Mouse (Mus musculus): Measurements from ENCODE around the gene Rps26.
"Not testable (repeated sequence)": the region's sequence is repeated elsewhere in the genome, so short reads cannot be mapped to it uniquely, and the experiment has no call there.

Rps26 gene

DNA sequence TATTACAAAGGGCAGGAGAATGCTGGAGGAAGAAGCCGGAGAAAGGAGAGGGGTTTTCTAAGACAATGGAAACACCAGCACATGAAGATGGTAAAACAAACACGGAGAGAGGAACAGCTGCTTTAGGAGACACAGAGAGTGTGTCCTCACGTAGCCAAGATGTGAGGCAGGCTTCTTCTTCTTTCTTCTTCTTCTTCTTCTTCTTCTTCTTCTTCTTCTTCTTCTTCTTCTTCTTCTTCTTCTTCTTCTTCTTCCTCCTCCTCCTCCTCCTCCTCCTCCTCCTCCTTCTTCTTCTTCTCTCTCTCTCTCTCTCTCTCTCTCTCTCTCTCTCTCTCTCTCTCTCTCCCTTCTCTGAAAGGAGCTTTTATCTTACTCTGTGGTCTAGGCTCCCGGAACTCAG lies 12.7 kb downstream of the Rps26 start:
- in situ Hi-C loops (cut with MboI, MseI), result not testable (repeated sequence)

DNA sequence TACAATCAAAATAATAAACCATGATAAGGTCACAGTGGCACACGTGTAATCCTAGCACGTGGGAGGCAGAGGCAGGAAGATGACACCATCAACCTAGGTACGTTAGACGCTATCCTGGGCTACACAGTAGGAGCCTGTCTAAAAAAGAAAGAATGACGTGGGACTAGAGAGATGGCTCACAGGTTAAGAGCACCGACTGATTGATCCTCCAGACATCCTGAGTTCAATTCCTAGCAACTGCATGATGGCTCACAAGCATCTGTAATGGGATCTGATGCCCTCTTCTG lies 13.4 kb downstream of the Rps26 start:
- in situ Hi-C loops (cut with MboI, MseI), result no loop called here

DNA sequence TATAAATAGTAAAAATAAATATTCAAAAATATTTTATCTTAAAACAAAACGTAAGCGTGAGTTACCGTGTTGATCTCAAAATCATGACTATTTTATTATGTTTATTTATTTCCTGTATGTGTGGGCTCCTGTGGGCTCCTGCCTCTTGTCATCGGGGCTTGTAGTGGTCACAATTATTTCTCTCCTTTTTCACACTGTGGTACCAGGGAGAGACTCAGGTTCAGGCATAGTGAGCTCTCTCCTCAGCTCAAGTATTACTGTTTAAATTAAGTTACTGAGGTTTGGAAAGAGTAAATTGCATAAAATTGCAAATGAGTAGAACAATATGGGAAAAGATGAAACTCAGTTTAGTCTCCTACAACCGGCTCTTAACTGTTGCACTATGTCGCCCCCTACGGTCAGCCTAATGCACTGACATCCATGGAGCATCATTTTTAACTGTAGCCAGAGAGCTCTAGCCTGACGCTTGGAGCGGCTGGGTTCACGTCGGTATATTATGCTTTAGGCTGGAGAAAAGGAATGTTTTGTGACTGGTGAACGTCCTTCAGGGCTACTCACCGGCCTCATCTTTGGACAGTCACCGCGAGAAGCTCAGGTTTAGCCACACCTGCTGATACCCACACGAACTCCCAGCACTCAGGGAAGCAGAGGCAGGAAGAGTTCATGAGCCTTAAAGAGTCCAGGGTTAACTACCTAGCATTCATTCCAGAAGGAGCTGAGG lies 14.0 kb downstream of the Rps26 start:
- in situ Hi-C loops (cut with MboI, MseI), result no loop called here

DNA sequence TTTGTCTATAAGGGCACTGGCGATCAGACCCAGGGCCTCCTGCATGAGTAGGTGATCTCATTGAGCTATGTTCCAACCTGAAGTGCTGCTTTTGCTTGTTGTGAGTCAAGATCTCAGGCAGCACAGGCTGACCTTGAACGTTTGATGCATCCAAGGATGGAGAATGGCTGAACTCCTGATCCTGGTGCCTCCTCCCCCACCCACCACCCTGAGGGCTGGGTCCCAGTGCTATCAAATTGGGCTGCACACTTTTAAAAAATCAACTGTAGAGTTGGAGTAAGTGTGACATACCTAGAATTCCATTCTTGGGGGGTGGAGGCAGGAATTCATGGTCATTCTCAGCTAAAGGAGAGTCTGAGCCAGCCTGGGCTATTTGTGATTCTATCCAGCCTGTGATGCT lies 20.1 kb downstream of the Rps26 start:
- in situ Hi-C loops (cut with MboI, MseI), result no loop called here

DNA sequence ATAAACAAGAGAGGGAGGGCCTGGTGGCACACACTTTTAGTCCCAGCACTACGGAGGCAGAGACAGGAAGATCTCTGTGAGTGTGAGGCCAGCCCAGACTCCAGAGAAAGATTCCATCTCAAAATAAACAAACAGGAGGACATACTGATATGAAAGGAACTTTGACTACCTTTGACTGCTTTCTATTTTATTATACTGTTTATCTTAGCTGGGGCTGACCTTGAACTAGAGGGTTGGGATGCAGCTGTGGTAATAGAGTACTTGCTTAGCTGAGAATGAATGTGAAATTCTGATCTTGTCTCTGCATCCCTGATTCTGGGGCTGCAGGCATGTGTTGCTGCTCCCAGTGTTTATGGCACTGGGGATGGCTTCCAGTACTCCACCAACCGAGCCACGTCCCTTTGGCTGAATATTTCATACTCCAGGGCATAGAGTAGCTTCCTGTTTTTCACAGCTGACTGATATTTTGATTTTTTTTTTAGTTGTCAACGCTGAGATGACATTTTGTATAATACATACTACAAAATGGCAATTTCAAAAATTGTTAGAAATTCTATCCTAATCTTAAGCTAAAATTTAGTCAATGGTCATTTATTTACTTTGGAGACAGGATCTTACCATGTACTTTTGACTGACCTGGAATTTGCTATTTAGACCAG lies 23.9 kb downstream of the Rps26 start:
- in situ Hi-C loops (cut with MboI, MseI), result no loop called here

DNA sequence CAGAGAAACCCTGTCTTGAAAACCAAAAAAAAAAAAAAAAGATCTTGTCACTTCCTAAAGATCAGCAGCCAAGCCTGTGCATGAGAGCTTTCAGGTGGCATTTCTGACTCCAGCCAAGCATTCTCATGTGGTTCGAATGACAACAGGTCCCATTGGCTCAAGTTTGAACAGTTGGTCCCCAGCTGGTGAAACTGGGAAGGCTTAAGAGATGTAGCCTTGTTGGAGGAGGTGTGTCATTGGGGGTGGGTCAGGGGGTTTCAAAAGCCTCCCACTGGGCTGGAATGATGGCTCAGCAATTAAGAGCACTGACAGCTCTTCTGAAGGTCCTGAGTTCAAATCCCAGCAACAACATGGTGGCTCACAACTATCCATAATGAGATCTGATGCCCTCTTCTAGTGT lies 25.0 kb downstream of the Rps26 start:
- in situ Hi-C loops (cut with MboI, MseI), result no loop called here

DNA sequence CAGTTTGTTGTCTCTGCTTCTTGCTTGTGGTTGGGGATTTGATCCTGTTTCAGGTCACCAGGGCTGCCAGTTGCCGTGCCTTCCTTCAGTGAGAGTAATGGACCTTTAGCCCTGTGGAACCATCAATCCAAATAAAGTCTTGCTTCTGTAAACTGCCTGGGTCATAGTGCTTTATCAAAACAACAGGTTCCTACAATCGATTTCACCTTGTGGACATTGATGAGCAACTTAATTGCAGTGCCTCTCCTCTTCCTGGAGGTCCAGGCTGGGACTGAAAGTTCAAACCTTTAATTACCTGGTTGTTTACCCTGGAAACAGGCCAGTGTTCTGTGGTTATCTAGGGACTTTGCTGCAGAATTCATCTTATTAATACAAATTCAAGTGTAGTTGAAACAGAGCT lies 28.1 kb downstream of the Rps26 start:
- in situ Hi-C loops (cut with MboI, MseI), result no loop called here

DNA sequence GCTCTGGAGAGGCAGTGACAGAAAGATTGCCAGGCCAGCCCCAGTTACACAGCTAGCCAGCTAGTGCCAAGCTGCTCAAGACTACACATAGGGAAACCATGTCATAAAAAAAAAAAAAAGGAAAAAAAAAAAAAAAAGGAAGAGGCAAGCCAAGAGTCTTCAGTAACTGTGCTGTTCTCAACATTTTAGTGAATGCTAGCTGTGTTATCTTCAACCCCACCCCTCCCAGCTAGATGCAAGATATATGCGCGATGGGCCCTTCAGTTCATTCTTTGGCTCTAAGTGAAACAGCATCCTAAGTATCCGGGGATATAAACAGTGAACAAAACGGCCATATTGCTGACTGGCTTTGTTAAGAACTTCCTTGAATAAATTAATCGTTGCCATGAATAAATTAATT lies 33.8 kb downstream of the Rps26 start:
- in situ Hi-C loops (cut with MboI, MseI), result no loop called here

DNA sequence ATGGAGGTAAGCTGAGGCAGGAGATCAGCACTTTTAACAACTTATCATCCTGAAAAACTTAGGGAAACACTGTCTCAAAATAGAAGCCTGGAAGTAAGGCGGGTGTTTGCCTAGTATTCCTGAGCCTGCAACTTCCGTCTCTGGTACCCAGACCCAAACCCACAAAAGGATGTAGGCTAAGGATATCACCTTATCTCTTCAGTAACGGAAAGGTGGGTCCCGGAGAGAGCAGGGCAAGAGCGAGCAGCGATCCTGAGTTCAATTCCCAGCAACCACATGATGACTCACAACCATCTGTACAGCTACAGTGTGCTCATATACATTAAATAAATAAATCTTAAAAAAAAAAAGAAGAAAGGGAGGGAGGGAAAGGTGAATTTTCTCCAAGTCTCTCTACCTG lies 35.1 kb downstream of the Rps26 start:
- in situ Hi-C loops (cut with MboI, MseI), result no loop called here

DNA sequence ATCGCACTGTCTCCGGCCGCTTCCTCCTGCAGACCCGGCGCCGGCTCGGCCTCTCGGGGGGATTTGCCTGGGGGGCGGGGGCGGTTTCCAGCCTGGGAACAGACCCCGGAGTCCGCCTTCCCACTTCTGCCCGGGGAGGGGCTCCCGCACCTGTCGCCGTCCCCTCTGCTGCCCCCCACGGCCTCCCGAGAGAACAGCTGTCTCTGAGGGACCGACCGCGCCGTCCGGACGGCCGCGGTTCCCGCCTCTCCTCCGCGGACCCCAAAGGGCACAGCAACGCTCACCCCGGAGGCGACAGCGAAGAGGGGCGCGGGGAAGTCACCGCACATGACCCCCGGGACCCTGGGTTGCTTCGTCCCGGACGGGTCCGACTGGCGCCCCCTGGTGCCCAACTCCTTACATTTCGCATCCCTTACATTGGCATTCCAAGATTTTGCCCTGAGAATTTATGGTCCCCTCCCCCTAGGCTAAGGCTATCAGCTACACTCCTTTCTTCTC lies 36.3 kb downstream of the Rps26 start:
- in situ Hi-C loops (cut with MboI, MseI), result no loop called here

DNA sequence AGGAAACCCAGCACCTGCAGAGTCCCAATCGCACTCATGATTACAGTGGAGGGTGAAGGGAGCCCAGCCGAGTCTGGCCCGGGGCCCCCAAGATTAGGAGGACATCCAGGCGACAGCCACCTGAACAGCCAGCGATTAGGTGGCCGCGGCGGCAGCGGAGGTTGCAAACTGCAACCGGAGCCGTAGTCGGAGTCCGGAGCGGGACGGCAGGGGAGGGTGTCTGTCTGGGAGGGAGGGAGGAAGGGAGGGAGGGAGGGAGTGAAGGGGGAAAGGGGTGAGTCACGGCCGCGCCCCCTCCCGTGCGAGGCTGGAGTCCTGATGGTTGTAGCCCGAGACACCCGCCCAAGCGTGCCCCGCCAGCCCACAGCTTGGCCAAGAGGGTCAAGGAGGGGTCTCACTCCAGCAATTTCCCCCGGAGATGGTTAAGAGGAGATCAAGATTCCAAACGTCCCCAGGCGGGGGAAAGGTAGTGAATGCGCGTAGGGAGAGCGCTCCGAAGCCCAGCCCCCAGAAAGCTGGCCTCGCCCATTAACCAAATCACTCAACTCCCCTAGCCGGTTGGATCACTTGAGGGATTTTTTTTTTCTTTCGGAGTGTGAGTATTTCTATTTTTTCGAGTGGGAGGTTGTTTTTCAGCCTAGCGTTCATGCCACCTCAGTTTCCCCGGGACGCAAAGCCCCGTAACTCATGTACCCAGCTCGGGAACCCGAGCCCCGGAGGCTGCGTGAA lies 36.9 kb downstream of the Rps26 start, which contains the start of gene Erbb3:
Gene Erbb3 (minus strand): TSS at position 189 of the 729 bp plus-strand sequence.
- in situ Hi-C loops (cut with MboI, MseI), result no loop called here

DNA sequence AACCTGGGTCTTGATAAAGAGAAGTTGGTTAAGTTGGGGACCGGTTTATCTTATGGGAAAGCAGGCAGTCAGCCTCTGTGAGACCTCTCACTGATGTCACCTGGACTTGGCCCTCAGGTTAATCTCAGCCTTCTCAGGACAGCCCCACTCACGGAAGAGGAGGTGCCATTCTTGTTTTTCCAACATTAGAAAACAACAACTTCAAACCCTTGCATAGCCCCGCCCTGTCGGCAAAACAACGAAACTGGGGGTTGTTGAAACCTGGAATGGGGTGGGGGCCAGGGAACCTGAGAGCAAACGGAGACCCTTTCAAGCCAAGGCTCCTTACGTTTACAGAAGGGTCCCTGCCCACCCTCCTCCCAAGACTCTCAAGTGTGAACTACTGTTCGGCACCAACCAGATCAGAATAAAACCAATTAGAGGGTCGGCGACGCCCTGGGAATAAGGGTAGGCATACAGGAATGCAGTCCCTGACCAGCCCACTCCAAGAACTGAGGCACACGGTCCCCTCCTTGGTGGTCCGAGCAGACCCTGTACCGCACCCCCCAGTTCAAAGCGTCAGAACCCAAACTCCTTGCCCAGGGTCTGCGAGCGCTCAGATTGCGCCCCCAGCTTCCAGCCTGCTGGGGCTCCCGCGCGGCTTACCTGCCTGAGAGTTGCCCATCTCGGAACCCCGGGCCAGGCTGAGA lies 37.6 kb downstream of the Rps26 start:
- in situ Hi-C loops (cut with MboI, MseI), result no loop called here

DNA sequence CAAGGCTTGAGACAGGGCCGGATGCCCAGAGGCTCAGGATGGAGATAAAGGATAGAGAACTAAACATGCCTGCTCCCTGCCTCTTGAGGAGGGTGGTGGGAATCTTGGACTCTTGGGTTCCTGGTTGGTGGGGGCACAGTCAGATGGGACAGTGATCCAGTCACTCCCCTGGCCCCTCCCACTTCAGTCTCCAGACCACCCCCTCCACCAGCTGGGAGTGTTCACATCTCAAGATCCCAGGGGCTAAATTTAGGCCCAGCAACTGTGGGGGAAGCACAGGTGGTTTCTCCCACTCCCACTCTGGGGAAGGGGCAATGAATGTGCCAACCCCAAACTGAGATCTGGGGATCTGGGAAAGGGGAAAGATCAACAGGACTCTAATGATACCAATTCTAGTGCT lies 38.4 kb downstream of the Rps26 start:
- in situ Hi-C loops (cut with MboI, MseI), result no loop called here

DNA sequence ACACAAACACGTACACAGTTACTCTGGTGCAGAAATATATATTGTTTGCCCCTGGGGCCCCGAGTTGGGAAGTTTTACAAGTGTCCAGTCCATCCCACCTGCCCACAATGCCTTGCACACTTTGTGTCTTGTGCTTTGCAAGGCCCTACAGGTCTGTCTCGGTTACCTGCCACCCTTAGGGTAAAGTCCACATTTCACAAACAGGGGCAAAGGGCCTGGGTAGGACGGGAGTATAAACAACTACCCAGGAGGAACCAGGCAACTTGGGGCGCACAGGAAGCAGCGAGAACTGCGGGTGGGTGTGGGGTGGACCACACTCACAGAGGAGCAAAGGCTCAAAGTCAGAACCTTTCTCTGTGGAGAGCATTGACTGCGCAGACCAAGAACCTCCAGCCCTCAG lies 38.9 kb downstream of the Rps26 start:
- in situ Hi-C loops (cut with MboI, MseI), result no loop called here

DNA sequence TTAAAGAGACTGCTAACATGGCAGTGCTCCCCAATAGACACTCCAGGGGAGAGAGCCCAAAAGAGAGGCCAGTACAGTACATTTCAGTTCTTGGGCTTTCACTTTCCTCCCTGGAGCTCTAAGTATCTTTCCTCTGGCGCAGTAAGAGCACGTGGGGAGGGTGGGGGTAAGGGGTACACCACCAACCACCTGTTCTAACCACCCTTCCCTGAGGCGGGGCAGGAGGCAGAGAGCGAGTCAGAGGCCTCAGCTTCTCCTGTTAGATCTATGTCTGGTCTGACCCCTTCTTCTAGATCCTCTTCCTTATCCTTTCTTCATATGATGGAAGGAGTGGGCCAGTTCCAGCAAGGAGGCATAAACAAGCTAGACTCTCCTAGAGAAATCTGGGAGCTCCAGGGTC lies 39.4 kb downstream of the Rps26 start:
- in situ Hi-C loops (cut with MboI, MseI), result no loop called here

DNA sequence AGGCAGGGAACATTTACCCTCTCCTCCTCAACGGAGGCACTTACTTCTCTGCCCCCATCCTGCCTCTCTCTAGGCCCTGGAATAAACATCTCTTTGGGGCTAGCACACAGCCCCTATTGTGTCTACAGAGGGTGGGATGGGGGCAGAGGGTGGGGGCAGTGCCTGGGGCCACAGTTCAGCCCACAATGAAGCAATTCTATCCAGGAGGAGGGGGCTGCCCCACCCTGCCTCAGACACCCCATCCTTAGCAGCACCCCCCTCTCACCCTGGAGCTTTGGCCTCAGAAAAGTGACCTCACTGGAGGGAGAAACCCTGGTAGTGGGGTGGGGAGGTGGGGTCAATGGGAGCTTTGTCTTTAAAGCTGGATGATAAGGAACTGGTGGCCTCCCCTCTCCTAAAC lies 40.0 kb downstream of the Rps26 start:
- in situ Hi-C loops (cut with MboI, MseI), result no loop called here

DNA sequence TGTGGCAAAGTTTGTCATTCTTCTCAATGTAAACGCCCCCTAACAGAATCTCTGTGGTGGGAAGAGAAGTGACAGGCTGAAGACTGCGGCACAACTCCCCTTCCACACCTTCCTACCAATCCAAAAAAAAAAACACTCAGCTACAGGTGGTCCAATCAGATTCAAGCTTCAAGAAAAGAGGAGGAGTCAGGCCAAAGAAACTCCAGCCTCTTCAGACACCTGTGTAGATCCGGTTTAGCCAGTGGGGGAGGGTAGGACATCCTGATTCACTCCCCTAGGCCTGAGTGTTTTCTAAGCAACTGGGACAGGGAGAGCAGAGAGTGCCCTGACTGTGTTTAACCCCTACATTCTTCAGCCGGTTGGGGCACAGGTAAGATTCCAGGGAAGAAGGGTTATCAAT lies 42.2 kb downstream of the Rps26 start:
- in situ Hi-C loops (cut with MboI, MseI), result no loop called here

DNA sequence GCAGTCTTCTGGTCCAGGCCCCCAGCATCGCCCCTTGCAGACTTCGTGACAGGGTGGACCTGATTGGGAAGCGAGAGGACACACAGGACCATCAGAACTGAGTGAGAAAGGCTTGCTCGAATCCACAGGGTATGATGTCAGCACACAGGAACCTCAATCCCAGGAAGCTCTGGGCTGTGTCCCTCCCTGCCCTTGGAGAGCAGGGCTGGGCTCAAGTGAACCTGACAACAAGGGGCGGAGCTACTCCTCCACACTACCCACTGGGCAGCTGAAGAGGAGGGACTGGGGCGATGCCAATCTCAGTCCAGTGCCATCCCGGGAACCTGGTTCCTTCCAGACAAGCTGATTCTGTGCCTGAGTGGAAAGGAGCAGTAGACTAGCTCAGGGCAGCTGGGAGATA lies 42.9 kb downstream of the Rps26 start:
- in situ Hi-C loops (cut with MboI, MseI), result no loop called here

DNA sequence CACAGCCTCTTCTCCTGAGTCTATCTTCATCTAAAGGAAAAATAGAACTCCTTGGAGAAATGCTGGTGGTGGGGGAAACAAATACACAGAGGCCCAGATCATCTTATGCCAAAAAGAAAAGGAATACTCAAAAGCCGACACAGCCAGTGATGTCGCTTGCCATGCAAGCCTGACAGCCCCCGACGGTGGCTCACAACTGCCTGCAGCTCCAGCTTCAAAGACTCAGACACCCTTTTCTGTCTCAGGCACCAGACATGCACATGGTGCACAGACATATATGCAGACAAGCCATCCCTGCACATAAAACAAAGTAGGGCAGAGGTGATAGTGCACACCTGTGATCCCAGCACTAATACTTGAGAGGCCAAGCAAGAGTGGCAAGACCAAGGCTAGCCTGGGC lies 46.8 kb downstream of the Rps26 start:
- in situ Hi-C loops (cut with MboI, MseI), result no loop called here

DNA sequence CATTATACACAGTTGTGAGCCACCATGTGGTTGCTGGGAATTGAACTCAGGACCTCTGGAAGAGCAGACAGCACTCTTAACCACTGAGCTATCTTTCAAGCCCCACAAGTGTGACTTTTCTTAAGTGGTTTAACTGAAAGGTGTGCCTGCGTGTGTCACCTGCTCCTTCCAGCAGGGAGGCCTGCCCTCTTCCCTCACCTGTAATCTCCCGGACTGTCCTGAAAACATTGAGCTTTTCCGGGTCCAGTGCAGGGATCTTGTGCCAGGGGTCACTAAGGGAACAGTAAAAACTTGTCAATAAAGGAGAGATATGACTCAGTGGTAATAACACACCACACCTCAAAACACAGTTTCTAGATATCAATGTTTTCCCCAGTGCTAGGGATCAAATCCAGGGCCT lies 47.2 kb downstream of the Rps26 start:
- in situ Hi-C loops (cut with MboI, MseI), result no loop called here

DNA sequence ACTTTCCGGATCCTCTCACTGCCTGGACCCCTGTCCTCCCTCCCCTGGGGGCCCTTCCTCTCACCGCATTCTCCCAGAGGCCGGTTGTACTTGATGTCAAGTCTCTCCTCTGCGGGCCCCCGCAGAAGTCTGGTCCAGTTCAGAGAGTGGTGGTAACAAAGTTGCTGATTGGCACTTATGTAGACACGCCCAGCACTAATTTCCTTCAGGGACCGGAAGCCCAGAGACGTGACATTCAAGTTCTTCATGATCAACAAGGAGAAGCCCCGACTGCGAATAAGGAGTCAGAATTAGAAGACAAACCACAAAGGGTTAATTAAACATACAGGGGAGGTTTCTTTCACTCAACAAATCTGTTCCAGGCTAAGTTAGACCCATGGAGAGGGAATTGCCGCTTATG lies 48.2 kb downstream of the Rps26 start:
- in situ Hi-C loops (cut with MboI, MseI), result no loop called here

DNA sequence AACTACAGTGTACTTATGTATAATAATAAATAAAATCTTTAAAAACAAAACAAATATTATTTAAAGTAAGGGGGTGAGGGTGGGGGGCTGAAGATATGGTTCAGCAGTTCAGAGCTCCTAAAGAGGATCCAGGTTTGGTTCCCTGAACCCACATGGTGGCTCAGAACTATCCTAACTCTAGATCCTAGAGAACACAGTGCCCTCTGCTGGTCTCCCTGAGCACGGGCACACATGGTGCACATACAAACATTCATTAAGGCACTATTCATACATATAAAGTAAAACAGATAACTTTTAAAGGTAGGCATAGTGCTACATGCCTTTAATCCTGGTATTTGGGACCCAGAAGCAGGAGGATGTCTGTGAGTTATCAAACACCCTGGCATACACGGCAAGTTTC lies 51.5 kb downstream of the Rps26 start:
- in situ Hi-C loops (cut with MboI, MseI), result no loop called here
